Mouse (Mus musculus): ENCODE results near the gene Cd151. TPM values are rescaled to one million over a fixed set of nuclear protein-coding genes. Genes with fewer than 3 reads are reported as not detected.

The Cd151 gene
- polyA plus RNA-seq, 1 experiment, result not detected

GRCm38 (mm10) chr7:141508160-141508559, 41.0 kb downstream of the Cd151 start:
- Histone ChIP-seq H3K4me1 (ENCODE audit: control insufficient read depth, insufficient read depth, low read length) (no peaks in the 10 kb centered on the region), H3K27ac (ENCODE audit: insufficient read depth, low read depth, low read length) (no peak overlapping the region), H3K4me3 (ENCODE audit: insufficient read depth, low read depth, low read length) (no peak overlapping the region)
- TF ChIP-seq POLR2A (IDR thresholded peaks at IDR 0.05; ENCODE audit: insufficient read depth, low read depth, low read length) (no peak), CTCF (IDR thresholded peaks at IDR 0.05; ENCODE audit: insufficient read depth, low read depth, low read length) (no peak)

- H3K4me1 ChIP-seq (ENCODE audit: control insufficient read depth, insufficient read depth, low read length), result no peaks in the 10 kb centered on the region
- no peak overlapping the region for H3K27ac ChIP-seq (ENCODE audit: insufficient read depth, low read depth, low read length)
- TF ChIP-seq POLR2A (IDR thresholded peaks at IDR 0.05; ENCODE audit: insufficient read depth, low read depth, low read length) (no peak), CTCF (IDR thresholded peaks at IDR 0.05; ENCODE audit: insufficient read depth, low read depth, low read length) (no peak)
- H3K4me3 ChIP-seq (ENCODE audit: insufficient read depth, low read depth, low read length), result no peak overlapping the region
- 95% methylated on average over 5 of the region's 5 CpGs for WGBS
These were observed 43.0 kb downstream of the Cd151 start for GRCm38 (mm10) chr7:141510196-141510595.

GRCm38 (mm10) chr7:141510681-141511191, 43.5 kb downstream of the Cd151 start:
- WGBS, result 75% methylated on average over 8 of the region's 8 CpGs
- no peaks in the 10 kb centered on the region for H3K4me1 ChIP-seq (ENCODE audit: control insufficient read depth, insufficient read depth, low read length)
- no peak overlapping the region for H3K27ac ChIP-seq (ENCODE audit: insufficient read depth, low read depth, low read length)
- TF ChIP-seq CTCF (IDR thresholded peaks at IDR 0.05; ENCODE audit: insufficient read depth, low read depth, low read length) (no peak), POLR2A (IDR thresholded peaks at IDR 0.05; ENCODE audit: insufficient read depth, low read depth, low read length) (no peak)
- no peak overlapping the region for H3K4me3 ChIP-seq (ENCODE audit: insufficient read depth, low read depth, low read length)

- Histone ChIP-seq H3K4me3 (ENCODE audit: insufficient read depth, low read depth, low read length) (no peak overlapping the region), H3K4me1 (ENCODE audit: control insufficient read depth, insufficient read depth, low read length) (no peaks in the 10 kb centered on the region; the same call in 1 of the 2 replicates), H3K27ac (ENCODE audit: insufficient read depth, low read depth, low read length) (no peak overlapping the region)
- TF ChIP-seq POLR2A (IDR thresholded peaks at IDR 0.05; ENCODE audit: insufficient read depth, low read depth, low read length) (no peak), CTCF (IDR thresholded peaks at IDR 0.05; ENCODE audit: insufficient read depth, low read depth, low read length) (no peak)
- WGBS, result 95% methylated on average over 4 of the region's 4 CpGs
These were observed 50.4 kb downstream of the Cd151 start for GRCm38 (mm10) chr7:141517638-141518037.

- no peak overlapping the region for H3K27ac ChIP-seq (ENCODE audit: insufficient read depth, low read depth, low read length)
- TF ChIP-seq POLR2A (IDR thresholded peaks at IDR 0.05; ENCODE audit: insufficient read depth, low read depth, low read length) (no peak), CTCF (IDR thresholded peaks at IDR 0.05; ENCODE audit: insufficient read depth, low read depth, low read length) (no peak)
- no peaks in the 10 kb centered on the region; the same call in 1 of the 2 replicates for H3K4me1 ChIP-seq (ENCODE audit: control insufficient read depth, insufficient read depth, low read length)
- no peak overlapping the region for H3K4me3 ChIP-seq (ENCODE audit: insufficient read depth, low read depth, low read length)
- 80% methylated on average over 5 of the region's 5 CpGs for WGBS
These were observed 51.1 kb downstream of the Cd151 start for GRCm38 (mm10) chr7:141518296-141518695.

DNA sequence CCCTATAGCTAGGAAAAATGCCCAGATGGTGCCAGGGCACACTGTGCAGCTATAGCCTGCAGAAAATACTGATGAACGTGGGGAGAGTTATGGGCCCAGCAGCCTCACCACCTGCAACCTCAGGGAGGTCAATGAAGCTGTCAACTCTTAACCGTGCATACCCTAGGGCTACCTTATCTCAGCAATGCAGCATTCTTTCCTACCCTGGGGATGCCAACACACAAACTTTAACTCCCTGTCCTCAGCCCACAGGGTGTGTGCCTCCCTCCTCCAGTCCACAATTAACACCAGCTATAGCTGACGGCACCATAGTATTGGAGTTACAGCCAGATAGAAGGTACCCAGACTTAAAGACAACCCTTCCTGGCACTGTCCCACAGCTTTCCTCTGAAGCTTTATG, 51.7 kb downstream of the Cd151 start:
- Histone ChIP-seq H3K27ac (ENCODE audit: insufficient read depth, low read depth, low read length) (no peak overlapping the region), H3K4me1 (ENCODE audit: control insufficient read depth, insufficient read depth, low read length) (no peaks in the 10 kb centered on the region; the same call in 1 of the 2 replicates)

DNA sequence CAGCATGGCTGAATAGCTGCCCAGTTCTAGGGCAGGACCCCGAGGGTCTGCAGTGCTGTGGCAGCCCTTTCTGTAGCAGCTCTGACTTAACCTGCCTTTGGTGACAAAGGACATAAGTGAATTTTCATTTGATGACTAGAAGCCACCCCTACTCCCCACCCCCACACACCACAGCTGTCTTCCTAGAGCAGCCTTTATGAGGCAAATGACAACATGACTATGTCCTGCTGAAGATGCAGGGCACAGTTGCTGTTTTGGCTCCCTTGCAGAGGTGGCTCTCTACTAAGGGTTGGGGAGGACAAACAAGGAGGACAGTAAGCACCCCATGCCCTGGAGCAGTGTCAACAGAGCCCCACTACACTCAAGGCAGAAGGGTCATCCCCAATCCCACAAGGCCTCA, 52.6 kb downstream of the Cd151 start:
- 75% methylated on average over 1 of the region's 1 CpGs for WGBS
- Histone ChIP-seq H3K27ac (ENCODE audit: insufficient read depth, low read depth, low read length) (no peak overlapping the region), H3K4me1 (ENCODE audit: control insufficient read depth, insufficient read depth, low read length) (no peaks in the 10 kb centered on the region; the same call in 1 of the 2 replicates), H3K4me3 (ENCODE audit: insufficient read depth, low read depth, low read length) (no peak overlapping the region)
- no peak for TF ChIP-seq POLR2A (IDR thresholded peaks at IDR 0.05; ENCODE audit: insufficient read depth, low read depth, low read length)

More for the DNA sequence above, 51.7 kb downstream of the Cd151 start:
- no peak for TF ChIP-seq CTCF (IDR thresholded peaks at IDR 0.05; ENCODE audit: insufficient read depth, low read depth, low read length)
- no peak for TF ChIP-seq POLR2A (IDR thresholded peaks at IDR 0.05; ENCODE audit: insufficient read depth, low read depth, low read length)
- WGBS, result 87% methylated on average over 3 of the region's 3 CpGs
- no peak overlapping the region for H3K4me3 ChIP-seq (ENCODE audit: insufficient read depth, low read depth, low read length)

Other genes starting within 250 kb of the Cd151 start
- not detected in 2 replicates for gene Phrf1, start 238.6 kb upstream of the Cd151 start, polyA plus RNA-seq (2012; ENCODE audit: insufficient read depth, insufficient read length, low replicate concordance, missing spikeins)
- not detected in 2 replicates for gene Irf7, start 200.9 kb upstream of the Cd151 start, polyA plus RNA-seq (2012; ENCODE audit: insufficient read depth, insufficient read length, low replicate concordance, missing spikeins)
- gene Cdhr5, start 190.6 kb upstream of the Cd151 start, polyA plus RNA-seq (2012; ENCODE audit: insufficient read depth, insufficient read length, low replicate concordance, missing spikeins), result not detected in 2 replicates
- not detected in 2 replicates for gene Sct, start 188.3 kb upstream of the Cd151 start, polyA plus RNA-seq (2012; ENCODE audit: insufficient read depth, insufficient read length, low replicate concordance, missing spikeins)
- gene Drd4, start 175.4 kb upstream of the Cd151 start, polyA plus RNA-seq (2012; ENCODE audit: insufficient read depth, insufficient read length, low replicate concordance, missing spikeins), result not detected in 2 replicates
- not detected in 2 replicates for gene Deaf1, start 139.7 kb upstream of the Cd151 start, polyA plus RNA-seq (2012; ENCODE audit: insufficient read depth, insufficient read length, low replicate concordance, missing spikeins)
- gene Tmem80, start 139.7 kb upstream of the Cd151 start, polyA plus RNA-seq (2012; ENCODE audit: insufficient read depth, insufficient read length, low replicate concordance, missing spikeins), result not detected in 2 replicates
- not detected in 2 replicates for gene Eps8l2, start 128.5 kb upstream of the Cd151 start, polyA plus RNA-seq (2012; ENCODE audit: insufficient read depth, insufficient read length, low replicate concordance, missing spikeins)
- not detected in 2 replicates for gene Taldo1, start 75.2 kb upstream of the Cd151 start, polyA plus RNA-seq (2012; ENCODE audit: insufficient read depth, insufficient read length, low replicate concordance, missing spikeins)
- not detected in 2 replicates for gene Gatd1, start 53.3 kb upstream of the Cd151 start, polyA plus RNA-seq (2012; ENCODE audit: insufficient read depth, insufficient read length, low replicate concordance, missing spikeins)
- 518 TPM in 1 of 2 replicates, not detected in the other for gene Cend1, start 37.9 kb upstream of the Cd151 start, polyA plus RNA-seq (2012; ENCODE audit: insufficient read depth, insufficient read length, low replicate concordance, missing spikeins)
- gene Slc25a22, start 29.5 kb upstream of the Cd151 start, polyA plus RNA-seq (2012; ENCODE audit: insufficient read depth, insufficient read length, low replicate concordance, missing spikeins), result not detected in 2 replicates
- gene Pidd1, start 23.4 kb upstream of the Cd151 start, polyA plus RNA-seq (2012; ENCODE audit: insufficient read depth, insufficient read length, low replicate concordance, missing spikeins), result not detected in 2 replicates
- 977 TPM in 1 of 2 replicates, not detected in the other for gene Rplp2, start 20.0 kb upstream of the Cd151 start, polyA plus RNA-seq (2012; ENCODE audit: insufficient read depth, insufficient read length, low replicate concordance, missing spikeins)
- not detected in 2 replicates for gene Pnpla2, start 12.2 kb upstream of the Cd151 start, polyA plus RNA-seq (2012; ENCODE audit: insufficient read depth, insufficient read length, low replicate concordance, missing spikeins)
- not detected in 2 replicates for gene Cracr2b, start 6.3 kb upstream of the Cd151 start, polyA plus RNA-seq (2012; ENCODE audit: insufficient read depth, insufficient read length, low replicate concordance, missing spikeins)
- gene Polr2l, start 7.7 kb downstream of the Cd151 start, polyA plus RNA-seq (2012; ENCODE audit: insufficient read depth, insufficient read length, low replicate concordance, missing spikeins), result not detected in 2 replicates
- gene Tspan4, start 7.8 kb downstream of the Cd151 start, polyA plus RNA-seq (2012; ENCODE audit: insufficient read depth, insufficient read length, low replicate concordance, missing spikeins), result not detected in 2 replicates
- gene Chid1, start 72.5 kb downstream of the Cd151 start, polyA plus RNA-seq (2012; ENCODE audit: insufficient read depth, insufficient read length, low replicate concordance, missing spikeins), result not detected in 2 replicates
- gene Ap2a2, start 94.8 kb downstream of the Cd151 start, polyA plus RNA-seq (2012; ENCODE audit: insufficient read depth, insufficient read length, low replicate concordance, missing spikeins), result not detected in 2 replicates
- gene Muc6, start 187.9 kb downstream of the Cd151 start, polyA plus RNA-seq (2012; ENCODE audit: insufficient read depth, insufficient read length, low replicate concordance, missing spikeins), result not detected in 2 replicates
- gene Muc2, start 222.9 kb downstream of the Cd151 start, polyA plus RNA-seq (2012; ENCODE audit: insufficient read depth, insufficient read length, low replicate concordance, missing spikeins), result not detected in 2 replicates

Measured in olfactory bulb, adult 2 months (tissue).